Mouse (Mus musculus) effector memory CD4-positive, alpha-beta T cell, adult 5 months (primary cell): ENCODE data around the gene Atat1. TPM values are rescaled to one million over a fixed set of nuclear protein-coding genes. Genes with fewer than 3 reads are reported as not detected.

ENCODE experiments used
- polyA plus RNA-seq: library from polyadenylated mRNA; unstranded; fragments of 100-300 nt; shearing (Covaris generic); gene quantifications from one replicate; pipeline ENCODE4 v1.2.1, GENCODE M21; 2017

Gene Atat1
- 13.2 TPM for polyA plus RNA-seq

GRCm38 (mm10) chr17:35909919-35910369 is at the start of gene Atat1:
TSS of gene Atat1 (minus strand) at chr17:35910075.

GRCm38 (mm10) chr17:35916297-35917142 is 6.6 kb upstream of the Atat1 start, which contains the start of the genes Mrps18b and Ppp1r10:
TSS of gene Mrps18b (minus strand) at chr17:35916389.
TSS of gene Ppp1r10 (plus strand) at chr17:35916434.

DNA sequence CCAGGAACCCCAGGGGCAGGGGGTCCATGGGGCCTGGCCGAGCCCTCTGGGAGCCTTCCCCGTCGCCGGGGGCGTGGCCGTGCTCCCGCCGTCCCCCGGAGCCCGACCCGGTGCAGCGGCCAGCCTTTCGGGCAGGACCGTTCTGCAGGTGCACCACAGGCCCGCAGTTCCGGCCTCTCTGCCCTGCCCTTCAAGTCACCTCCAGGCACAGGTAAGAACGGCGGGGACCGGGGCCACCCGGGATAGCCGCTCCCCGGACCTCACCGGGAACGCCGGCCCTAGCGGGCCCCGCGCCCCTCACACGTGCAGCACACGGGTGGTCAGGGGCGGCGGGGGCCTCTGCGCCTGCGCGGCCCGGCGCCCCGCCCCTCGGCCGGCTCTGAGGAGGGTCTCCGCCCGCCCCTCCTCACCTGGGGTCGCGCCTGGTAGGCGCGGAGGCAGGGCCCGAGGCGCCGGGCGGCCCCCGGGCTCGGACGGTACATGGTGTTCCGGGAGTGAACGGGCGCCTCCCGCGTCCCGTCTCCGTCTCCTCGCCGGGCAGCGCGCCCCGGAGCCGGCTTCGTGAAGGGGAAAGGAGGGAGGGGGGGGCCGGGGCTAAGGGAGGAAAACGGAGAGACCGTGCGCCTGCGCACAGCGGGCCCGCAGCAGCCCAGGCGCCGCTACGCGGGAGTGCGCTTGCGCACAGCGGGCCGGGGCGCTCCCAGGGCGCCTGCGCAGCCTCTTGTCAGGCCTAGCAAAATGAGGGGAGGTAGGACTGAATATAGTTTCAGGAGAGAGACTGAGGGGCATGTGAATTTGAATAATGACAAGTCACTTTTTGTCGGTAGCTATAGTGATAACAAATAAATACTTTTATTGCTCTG is 12.9 kb downstream of the Atat1 start, which contains the start of gene 2310061I04Rik:
TSS of gene 2310061I04Rik (minus strand) at position 651 of the 863 bp plus-strand sequence.

GRCm38 (mm10) chr17:35879245-35880057 is 30.4 kb downstream of the Atat1 start, which contains the start of gene Dhx16:
TSS of gene Dhx16 (plus strand) at chr17:35879819.

DNA sequence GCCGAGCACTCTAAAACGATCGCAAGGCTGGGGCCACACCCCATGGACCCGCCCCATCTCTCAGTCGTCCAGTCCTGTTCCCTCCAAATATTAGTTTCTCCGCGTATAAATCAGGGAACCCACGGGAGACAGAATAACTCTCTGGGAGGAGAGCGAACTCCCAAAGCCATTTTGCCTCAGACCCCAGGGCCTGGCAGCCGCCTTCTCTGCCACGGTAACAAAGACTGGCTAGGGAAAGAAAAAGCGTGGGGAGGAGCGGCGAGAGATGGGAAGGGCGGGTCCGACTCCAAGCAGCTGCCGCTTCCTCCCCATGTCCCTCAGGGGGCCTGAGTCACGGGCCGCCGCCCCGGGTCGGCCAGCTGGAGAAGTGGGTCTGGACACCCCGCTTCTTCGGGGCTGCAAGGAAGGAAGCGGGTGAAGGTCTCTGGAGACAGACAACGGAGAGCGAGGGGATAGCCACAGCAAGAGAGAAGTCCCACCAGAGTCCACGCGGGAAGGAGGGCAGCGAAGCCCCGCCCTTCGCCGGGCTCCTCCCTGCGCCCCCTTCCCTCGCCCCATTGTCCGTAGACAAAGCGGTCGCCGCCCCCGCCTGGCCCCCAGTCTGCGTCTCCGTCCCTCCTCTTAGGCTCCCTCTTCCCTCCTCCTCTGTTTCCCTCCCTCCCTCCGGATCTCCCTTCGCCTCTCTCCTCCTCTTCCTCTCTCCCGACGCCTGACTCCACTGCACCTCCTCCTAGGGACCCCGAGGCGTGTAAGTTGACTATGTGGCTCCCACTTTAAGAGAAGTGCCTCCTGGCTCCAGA is 44.2 kb downstream of the Atat1 start, which contains the start of gene Ppp1r18:
TSS of gene Ppp1r18 (plus strand) at position 113 of the 800 bp plus-strand sequence.

GRCm38 (mm10) chr17:35861198-35861857 is 48.5 kb downstream of the Atat1 start, which contains the start of gene Nrm:
TSS of gene Nrm (plus strand) at chr17:35861318.

Other genes starting within 250 kb of the Atat1 start
- gene Vars2, start 242.5 kb downstream of the Atat1 start, polyA plus RNA-seq, result 17.0 TPM
- gene Gtf2h4, start 236.3 kb downstream of the Atat1 start, polyA plus RNA-seq, result 14.7 TPM
- gene Ddr1, start 205.5 kb downstream of the Atat1 start, polyA plus RNA-seq, result 11.5 TPM
- 29.2 TPM for gene Ier3, start 88.4 kb downstream of the Atat1 start, polyA plus RNA-seq
- 52.6 TPM for gene Flot1, start 86.8 kb downstream of the Atat1 start, polyA plus RNA-seq
- gene Tubb5, start 71.8 kb downstream of the Atat1 start, polyA plus RNA-seq, result 71.0 TPM
- 9.5 TPM for gene Mdc1, start 68.6 kb downstream of the Atat1 start, polyA plus RNA-seq
- 24.1 TPM for gene Nrm, start 48.8 kb downstream of the Atat1 start, polyA plus RNA-seq
- gene Ppp1r18, start 44.5 kb downstream of the Atat1 start, polyA plus RNA-seq, result 384 TPM
- 54.0 TPM for gene Dhx16, start 30.3 kb downstream of the Atat1 start, polyA plus RNA-seq
- 32.9 TPM for gene 2310061I04Rik, start 12.6 kb downstream of the Atat1 start, polyA plus RNA-seq
- 93.2 TPM for gene Mrps18b, start 6.3 kb upstream of the Atat1 start, polyA plus RNA-seq
- gene Ppp1r10, start 6.4 kb upstream of the Atat1 start, polyA plus RNA-seq, result 76.6 TPM
- 137 TPM for gene Abcf1, start 59.7 kb upstream of the Atat1 start, polyA plus RNA-seq
- gene Gnl1, start 69.8 kb upstream of the Atat1 start, polyA plus RNA-seq, result 74.2 TPM
- gene Prr3, start 70.2 kb upstream of the Atat1 start, polyA plus RNA-seq, result 24.6 TPM
- 10.5 TPM for gene H2-T24, start 110.5 kb upstream of the Atat1 start, polyA plus RNA-seq
- gene H2-T23, start 122.8 kb upstream of the Atat1 start, polyA plus RNA-seq, result 476 TPM
- gene H2-T22, start 132.7 kb upstream of the Atat1 start, polyA plus RNA-seq, result 161 TPM
- 0.95 TPM for gene Gm6034, start 132.9 kb upstream of the Atat1 start, polyA plus RNA-seq
- not detected for gene Gm11127, start 148.3 kb upstream of the Atat1 start, polyA plus RNA-seq
- gene Gm19684, start 211.6 kb upstream of the Atat1 start, polyA plus RNA-seq, result 1.5 TPM
- gene Gm7030, start 219.3 kb upstream of the Atat1 start, polyA plus RNA-seq, result not detected